Mouse (Mus musculus): Measurements from ENCODE around the gene Lysmd1. TPM values are rescaled to one million over a fixed set of nuclear protein-coding genes. Genes with fewer than 3 reads are reported as not detected.

The Lysmd1 gene
- polyA plus RNA-seq, 1 experiment from 2014 or later = 10.1 TPM

DNA sequence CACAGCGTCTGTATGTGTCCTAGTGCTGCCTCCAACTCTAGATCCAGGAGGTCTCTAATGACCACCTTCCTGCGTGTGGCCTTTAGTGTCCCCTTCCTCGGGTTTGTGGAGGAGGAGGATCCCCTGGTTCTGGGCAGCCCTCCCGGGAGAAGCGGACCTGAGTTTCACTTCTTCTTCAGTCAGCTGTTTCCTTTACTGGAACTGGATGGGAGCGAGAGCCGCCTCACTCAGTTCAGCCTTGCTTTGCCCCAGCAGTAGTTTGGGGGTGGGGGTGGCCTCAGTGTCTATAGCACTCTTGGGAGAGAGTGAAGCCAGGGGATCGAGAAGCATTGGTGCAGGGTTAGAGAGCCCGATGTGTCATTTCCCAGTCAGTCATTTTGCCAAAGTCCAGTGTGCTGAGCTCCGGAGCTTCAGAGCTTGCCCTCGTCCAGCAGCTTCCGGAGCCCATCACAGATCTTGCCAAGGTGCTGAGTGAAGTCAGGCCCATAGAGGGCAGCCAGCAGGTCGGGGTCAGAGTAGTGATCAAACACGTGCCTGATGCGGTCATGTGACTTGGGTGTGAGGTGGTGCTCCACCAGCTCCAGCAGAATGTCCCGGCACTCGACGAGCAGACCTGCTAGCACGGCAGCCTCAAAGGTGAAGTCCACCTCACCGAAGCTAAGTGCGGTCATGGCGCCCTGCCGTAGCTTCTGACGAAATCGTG, 5.8 kb downstream of the Lysmd1 start:
- 0 out of 2 replicates have a peak, but pooled peaks cover 7% of the 10 kb centered on the region for H3K36me3 ChIP-seq (ENCODE audit: control insufficient read depth, insufficient read depth, low read length)
- no peak for DNase-seq (ENCODE audit: low spot score)
- H3K9me3 ChIP-seq (ENCODE audit: control insufficient read depth, low read length) = no peaks in the 10 kb centered on the region
- H3K4me1 ChIP-seq (replicated peaks; ENCODE audit: control insufficient read depth, insufficient read depth) = no peaks in the 10 kb centered on the region; the same call in 1 of the 2 replicates
- no peak for ATAC-seq (ENCODE audit: low FRiP score, low TSS enrichment)
- H3K27ac ChIP-seq (replicated peaks) = 0 out of 2 replicates have a peak overlapping the region, but pooled peaks have one; percentile 8
- H3K27me3 ChIP-seq (ENCODE audit: control insufficient read depth, insufficient read depth, low read length) = no peaks in the 10 kb centered on the region
- H3K4me2 ChIP-seq (replicated peaks; ENCODE audit: low read depth) = no peak overlapping the region
- WGBS = 70% methylated on average over 25 of the region's 25 CpGs
- H3K9ac ChIP-seq (ENCODE audit: low read length) = no peak overlapping the region
- no peak for TF ChIP-seq EP300 (optimal IDR thresholded peaks at IDR 0.05)
- TF ChIP-seq CTCF (IDR thresholded peaks at IDR 0.05; ENCODE audit: low read depth) = no peak
- H3K4me3 ChIP-seq (ENCODE audit: low read depth, low read length) = no peak overlapping the region

DNA sequence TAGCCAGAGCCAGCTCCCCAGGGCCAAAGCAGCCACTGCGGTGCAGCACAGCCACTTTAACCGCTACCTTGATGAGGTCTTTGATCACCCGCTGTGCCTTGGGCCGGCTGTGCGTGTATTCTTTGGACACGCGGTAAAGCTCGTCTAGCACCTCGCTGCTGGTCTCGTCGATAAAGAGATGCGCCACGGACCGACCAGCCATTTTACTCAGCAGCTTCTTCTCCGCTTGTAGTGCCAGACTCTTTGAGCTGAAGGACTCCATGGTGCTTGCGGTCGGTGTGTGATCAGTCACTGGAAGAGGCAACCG, 6.4 kb downstream of the Lysmd1 start:
- no peak overlapping the region for H3K4me2 ChIP-seq (replicated peaks; ENCODE audit: low read depth)
- H3K27ac ChIP-seq (replicated peaks) = no peak overlapping the region
- 0 out of 2 replicates have a peak, but pooled peaks cover 7% of the 10 kb centered on the region for H3K36me3 ChIP-seq (ENCODE audit: control insufficient read depth, insufficient read depth, low read length)
- WGBS = 69% methylated on average over 18 of the region's 18 CpGs
- no peaks in the 10 kb centered on the region; the same call in 1 of the 2 replicates for H3K4me1 ChIP-seq (replicated peaks; ENCODE audit: control insufficient read depth, insufficient read depth)
- H3K9ac ChIP-seq (ENCODE audit: low read length) = no peak overlapping the region
- ATAC-seq (ENCODE audit: low FRiP score, low TSS enrichment) (no peak), DNase-seq (ENCODE audit: low spot score) (no peak)
- no peaks in the 10 kb centered on the region for H3K9me3 ChIP-seq (ENCODE audit: control insufficient read depth, low read length)
- H3K27me3 ChIP-seq (ENCODE audit: control insufficient read depth, insufficient read depth, low read length) = no peaks in the 10 kb centered on the region
- TF ChIP-seq CTCF (IDR thresholded peaks at IDR 0.05; ENCODE audit: low read depth) (no peak), EP300 (optimal IDR thresholded peaks at IDR 0.05) (no peak)
- H3K4me3 ChIP-seq (ENCODE audit: low read depth, low read length) = no peak overlapping the region

GRCm38 (mm10) chr3:95140795-95141194, 6.9 kb downstream of the Lysmd1 start:
- DNase-seq (ENCODE audit: low spot score) = no peak
- Histone ChIP-seq H3K27me3 (ENCODE audit: control insufficient read depth, insufficient read depth, low read length) (no peaks in the 10 kb centered on the region), H3K4me2 (replicated peaks; ENCODE audit: low read depth) (no peak overlapping the region), H3K4me1 (replicated peaks; ENCODE audit: control insufficient read depth, insufficient read depth) (no peaks in the 10 kb centered on the region), H3K4me3 (ENCODE audit: low read depth, low read length) (no peak overlapping the region), H3K27ac (replicated peaks) (no peak overlapping the region), H3K36me3 (ENCODE audit: control insufficient read depth, insufficient read depth, low read length) (0 out of 2 replicates have a peak, but pooled peaks cover 7% of the 10 kb centered on the region), H3K9ac (ENCODE audit: low read length) (no peak overlapping the region), H3K9me3 (ENCODE audit: control insufficient read depth, low read length) (no peaks in the 10 kb centered on the region)
- ATAC-seq (ENCODE audit: low FRiP score, low TSS enrichment) = no peak
- 90% methylated on average over 6 of the region's 6 CpGs for WGBS
- TF ChIP-seq CTCF (IDR thresholded peaks at IDR 0.05; ENCODE audit: low read depth) (no peak), EP300 (optimal IDR thresholded peaks at IDR 0.05) (no peak)

DNA sequence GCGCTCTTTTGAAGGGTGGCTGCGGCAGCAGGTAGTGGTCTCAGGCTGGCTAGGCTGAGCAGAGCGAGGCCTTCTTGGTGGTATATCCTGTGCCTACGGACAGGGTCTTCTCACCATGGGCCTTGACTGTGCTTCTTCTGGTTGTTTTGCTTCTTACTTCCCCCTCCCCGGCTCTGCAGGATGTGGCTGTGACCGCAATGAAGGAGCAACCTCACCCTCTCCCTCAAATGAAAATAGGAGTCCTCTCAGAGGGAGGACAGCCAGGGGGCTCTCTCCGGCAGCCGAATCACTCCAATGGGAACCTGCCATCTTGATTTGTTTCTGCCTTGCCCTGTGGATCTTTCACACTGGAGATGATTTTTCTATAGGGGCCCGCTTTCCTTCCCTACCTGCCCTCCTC, 7.6 kb downstream of the Lysmd1 start:
- no peak for ATAC-seq (ENCODE audit: low FRiP score, low TSS enrichment)

GRCm38 (mm10) chr3:95141952-95142616, 8.2 kb downstream of the Lysmd1 start, which contains the start of gene Tnfaip8l2:
Tnfaip8l2 (minus strand) TSS chr3:95142360.
- DNase-seq (ENCODE audit: low spot score) = no peak
- no peaks in the 10 kb centered on the region for H3K9me3 ChIP-seq (ENCODE audit: control insufficient read depth, low read length)
- no peak within 1 kb of the TSS for H3K27ac ChIP-seq (replicated peaks)
- 86% methylated on average over 10 of the region's 10 CpGs for WGBS
- ATAC-seq (ENCODE audit: low FRiP score, low TSS enrichment) = peak; percentile 48; the same call in 1 of the 2 replicates
- no peaks in the 10 kb centered on the region for H3K27me3 ChIP-seq (ENCODE audit: control insufficient read depth, insufficient read depth, low read length)
- 0 out of 2 replicates have a peak, but pooled peaks cover 7% of the 10 kb centered on the region for H3K36me3 ChIP-seq (ENCODE audit: control insufficient read depth, insufficient read depth, low read length)
- no peak within 1 kb of the TSS for H3K4me3 ChIP-seq (ENCODE audit: low read depth, low read length)
- H3K4me2 ChIP-seq (replicated peaks; ENCODE audit: low read depth) = no peak within 1 kb of the TSS
- H3K9ac ChIP-seq (ENCODE audit: low read length) = no peak within 1 kb of the TSS
- TF ChIP-seq EP300 (optimal IDR thresholded peaks at IDR 0.05) (no peak), CTCF (IDR thresholded peaks at IDR 0.05; ENCODE audit: low read depth) (no peak)
- H3K4me1 ChIP-seq (replicated peaks; ENCODE audit: control insufficient read depth, insufficient read depth) = no peaks in the 10 kb centered on the region

More for the DNA sequence above, 7.6 kb downstream of the Lysmd1 start:
- Histone ChIP-seq H3K36me3 (ENCODE audit: control insufficient read depth, insufficient read depth, low read length) (0 out of 2 replicates have a peak, but pooled peaks cover 7% of the 10 kb centered on the region), H3K4me1 (replicated peaks; ENCODE audit: control insufficient read depth, insufficient read depth) (no peaks in the 10 kb centered on the region), H3K9me3 (ENCODE audit: control insufficient read depth, low read length) (no peaks in the 10 kb centered on the region), H3K27ac (replicated peaks) (no peak overlapping the region), H3K4me3 (ENCODE audit: low read depth, low read length) (no peak overlapping the region), H3K27me3 (ENCODE audit: control insufficient read depth, insufficient read depth, low read length) (no peaks in the 10 kb centered on the region), H3K9ac (ENCODE audit: low read length) (no peak overlapping the region), H3K4me2 (replicated peaks; ENCODE audit: low read depth) (no peak overlapping the region)
- no peak for DNase-seq (ENCODE audit: low spot score)
- WGBS = 92% methylated on average over 9 of the region's 9 CpGs
- TF ChIP-seq CTCF (IDR thresholded peaks at IDR 0.05; ENCODE audit: low read depth) = no peak
- TF ChIP-seq EP300 (optimal IDR thresholded peaks at IDR 0.05) = no peak

DNA sequence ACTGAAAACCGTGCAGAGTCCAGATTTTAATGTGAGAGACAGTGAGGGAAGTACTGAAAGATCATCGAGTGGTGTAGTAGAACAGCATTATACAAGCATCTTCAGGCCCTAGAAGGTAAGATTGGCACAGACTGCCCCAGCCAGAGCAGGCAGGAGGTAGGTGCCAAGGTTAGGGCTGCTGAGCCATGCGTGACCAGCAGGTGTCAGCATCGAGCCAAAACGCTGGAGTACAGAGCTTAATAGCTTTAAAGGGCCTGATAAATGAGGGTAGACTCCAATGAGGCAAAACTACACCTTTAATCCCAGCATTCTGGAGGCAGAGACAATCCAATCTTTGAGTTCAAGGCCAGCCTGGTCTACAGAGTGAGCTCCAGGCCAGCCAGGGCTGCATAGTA, 8.7 kb downstream of the Lysmd1 start:
- no peaks in the 10 kb centered on the region for H3K27me3 ChIP-seq (ENCODE audit: control insufficient read depth, insufficient read depth, low read length)
- ATAC-seq (ENCODE audit: low FRiP score, low TSS enrichment) = peak; percentile 87
- no peak overlapping the region for H3K9ac ChIP-seq (ENCODE audit: low read length)
- 0 out of 2 replicates have a peak, but pooled peaks cover 7% of the 10 kb centered on the region for H3K36me3 ChIP-seq (ENCODE audit: control insufficient read depth, insufficient read depth, low read length)
- H3K4me2 ChIP-seq (replicated peaks; ENCODE audit: low read depth) = no peak overlapping the region
- H3K4me1 ChIP-seq (replicated peaks; ENCODE audit: control insufficient read depth, insufficient read depth) = no peaks in the 10 kb centered on the region
- H3K4me3 ChIP-seq (ENCODE audit: low read depth, low read length) = no peak overlapping the region
- DNase-seq (ENCODE audit: low spot score) = peak; percentile 89
- WGBS = 9% methylated on average over 5 of the region's 5 CpGs
- TF ChIP-seq EP300 (optimal IDR thresholded peaks at IDR 0.05) (no peak), CTCF (IDR thresholded peaks at IDR 0.05; ENCODE audit: low read depth) (peak; percentile 98)
- no peak overlapping the region for H3K27ac ChIP-seq (replicated peaks)
- no peaks in the 10 kb centered on the region for H3K9me3 ChIP-seq (ENCODE audit: control insufficient read depth, low read length)
